Mouse (Mus musculus) G1E-ER4 (cell line): Measurements from ENCODE around the gene Slc44a4. TPM values are rescaled to one million over a fixed set of nuclear protein-coding genes. Genes with fewer than 3 reads are reported as not detected.

ENCODE experiments used
- GATA1 ChIP-seq: IDR thresholded peaks from one replicate; pipeline ENCODE4 v1.8.0; 2012; ENCODE audit warnings: low read length, inconsistent platforms
- polyA plus RNA-seq: library from polyadenylated mRNA; stranded (reverse); fragments of >175 nt; gene quantifications from 2 replicates; pipeline ENCODE4 v1.2.3, GENCODE M21; 2012

Slc44a4 gene
- polyA plus RNA-seq = not detected in 2 replicates

DNA sequence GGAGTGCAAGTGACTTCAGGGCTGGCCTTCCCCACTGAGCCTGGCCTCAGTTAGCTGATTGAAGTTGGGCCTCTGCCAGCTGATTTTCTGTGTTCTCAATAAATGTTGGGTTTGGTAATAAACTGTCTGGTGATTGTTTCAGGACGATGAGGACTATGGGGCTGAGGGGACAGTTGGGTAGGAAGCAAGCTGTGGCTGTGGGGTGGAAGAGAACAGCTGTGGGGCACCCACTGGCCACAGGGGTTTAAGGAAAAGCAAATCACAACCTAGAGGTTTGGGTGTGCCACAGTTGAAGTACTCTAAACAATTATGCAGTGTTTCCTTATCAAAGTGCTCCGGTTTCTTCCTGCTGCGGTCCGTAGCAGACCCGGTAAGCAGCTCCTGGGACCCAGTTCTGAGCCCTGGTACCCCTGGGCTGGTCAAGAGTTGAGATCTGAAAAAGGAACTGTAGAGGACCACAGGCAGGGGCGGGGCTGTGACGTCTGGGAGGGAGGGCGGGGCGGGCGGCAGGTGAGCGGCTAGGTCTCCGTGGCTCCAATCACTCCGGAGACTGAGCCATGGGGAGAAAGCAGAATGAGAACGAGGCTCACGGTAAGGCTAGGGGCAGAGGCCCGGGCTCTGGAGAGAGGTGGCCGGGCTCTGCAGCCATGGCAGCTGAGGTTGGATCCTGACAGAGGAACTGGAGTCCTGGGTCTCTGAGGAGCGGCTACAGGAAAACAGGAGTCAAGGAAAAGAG, at the start of gene Slc44a4:
Gene Slc44a4 (plus strand): TSS at position 537 of the 736 bp plus-strand sequence.
- no peak for TF ChIP-seq GATA1

DNA sequence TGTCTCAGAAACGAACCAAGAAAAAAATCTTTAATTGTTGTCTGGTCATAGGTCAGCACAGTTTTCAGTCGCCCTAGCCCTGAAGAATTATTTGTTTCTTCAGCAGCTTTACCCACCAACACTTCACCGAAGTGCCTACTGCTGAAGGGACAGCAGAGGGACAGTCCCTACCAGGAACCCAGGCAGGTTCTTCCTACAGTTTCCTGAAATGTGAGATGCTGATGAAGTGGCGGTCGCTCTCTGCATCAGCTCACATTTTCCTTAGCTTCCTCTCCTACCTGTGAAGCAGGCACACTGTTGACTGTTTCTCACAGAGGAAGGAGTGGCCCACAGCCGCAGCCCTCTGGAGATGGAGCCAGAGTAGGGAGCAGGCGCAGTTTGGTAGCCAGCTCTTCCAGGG, 48.3 kb upstream of the Slc44a4 start:
- TF ChIP-seq GATA1 = no peak

DNA sequence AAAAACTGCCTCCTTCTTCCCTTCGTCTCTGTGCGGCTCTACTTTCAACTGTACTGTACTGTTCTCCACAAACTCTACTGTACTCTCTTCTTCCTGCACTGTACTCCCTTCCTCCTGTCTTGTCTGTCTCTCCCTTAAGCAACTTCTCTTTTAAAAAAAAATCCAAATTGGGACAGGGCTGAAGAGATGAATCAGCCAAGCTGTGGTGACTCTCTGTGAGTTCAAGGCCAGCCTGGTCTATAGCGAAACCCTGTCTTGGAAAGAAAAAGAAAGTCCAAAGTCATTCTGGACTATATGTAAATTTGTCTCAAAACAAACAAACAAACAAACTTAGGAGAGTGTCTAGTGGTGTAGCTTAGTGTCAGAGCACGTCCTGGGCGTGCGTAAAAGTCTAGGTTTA, 39.9 kb upstream of the Slc44a4 start:
- no peak for TF ChIP-seq GATA1

DNA sequence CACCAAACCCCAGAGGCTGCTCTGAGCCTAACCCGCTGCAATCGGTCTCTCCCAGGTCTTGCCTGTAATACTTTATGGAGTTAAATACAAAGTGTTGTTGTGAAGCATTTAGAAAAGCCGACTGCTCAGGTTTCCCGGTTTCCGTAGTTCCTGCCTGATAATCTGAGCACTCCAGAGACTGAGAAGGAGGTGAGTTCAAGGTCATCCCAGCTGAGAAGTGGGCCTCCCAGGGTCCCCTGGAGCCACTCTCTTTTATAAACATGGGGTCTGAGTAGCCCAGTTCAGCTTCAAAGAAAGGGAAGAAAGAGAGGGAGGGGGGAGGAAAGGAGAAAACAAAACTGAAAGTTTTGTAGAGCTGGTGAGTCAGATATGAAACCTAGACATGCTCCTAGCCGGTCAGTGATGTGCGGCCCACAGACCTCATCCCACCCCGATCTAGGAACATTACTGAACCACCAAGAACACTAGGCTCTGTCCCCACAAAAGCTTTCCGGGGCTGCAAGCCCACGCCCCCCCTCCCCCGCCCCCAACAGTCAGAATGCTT, 34.9 kb upstream of the Slc44a4 start, which contains the start of gene Zbtb12:
Gene Zbtb12 (plus strand): TSS at position 148 of the 544 bp plus-strand sequence.
- no peak for TF ChIP-seq GATA1

DNA sequence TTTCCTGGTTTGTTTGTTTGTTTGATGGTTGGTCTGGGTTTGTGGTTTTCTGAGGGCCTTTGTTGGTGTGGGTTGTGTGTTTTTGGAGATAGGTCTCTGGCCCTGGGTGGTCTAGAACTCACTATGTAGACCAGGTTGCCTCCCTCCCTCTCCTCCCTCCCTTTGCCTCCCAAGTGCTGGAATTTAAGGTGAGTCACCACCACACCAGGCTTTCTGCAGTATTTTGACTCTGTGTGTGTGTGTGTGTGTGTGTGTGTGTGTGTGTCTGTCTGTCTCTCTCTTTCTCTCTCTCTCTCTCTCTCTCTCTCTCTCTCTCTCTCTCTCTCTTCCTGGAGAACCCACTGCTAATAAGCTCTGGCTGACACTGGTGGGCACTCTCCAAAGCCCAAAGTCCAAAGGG, 33.1 kb upstream of the Slc44a4 start:
- TF ChIP-seq GATA1 = no peak

DNA sequence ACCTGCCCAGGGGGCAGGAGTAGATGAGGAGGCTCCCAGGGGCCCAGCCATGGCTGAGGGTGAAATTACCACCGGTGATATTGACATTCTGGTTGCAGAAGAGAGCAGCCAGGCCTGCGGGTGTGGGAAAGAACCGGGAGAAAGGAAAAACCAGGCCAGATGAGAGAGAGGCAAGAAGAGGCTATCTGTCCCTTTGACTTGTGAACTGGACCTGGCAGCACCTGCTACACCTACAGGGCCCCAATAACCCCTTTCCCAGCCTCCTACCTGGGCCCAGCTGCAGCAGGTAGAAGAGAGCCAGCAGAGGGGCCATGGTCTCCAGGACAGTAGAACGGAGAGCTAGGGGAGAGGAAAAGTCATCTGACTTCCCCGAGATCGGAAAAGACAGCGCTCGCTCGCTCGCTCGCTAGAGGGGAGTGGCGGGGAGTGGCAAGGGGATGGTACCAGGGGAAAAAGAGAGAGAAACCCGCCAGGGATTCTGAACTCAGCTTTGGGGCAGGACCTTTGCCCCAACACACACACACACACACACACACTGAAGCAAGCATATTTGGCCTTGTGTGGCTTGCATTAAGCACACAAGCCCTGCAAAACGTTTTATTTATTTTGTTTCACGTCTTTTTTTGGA, 32.5 kb upstream of the Slc44a4 start, which contains the start of gene Gm20547:
Gene Gm20547 (minus strand): TSS at position 360 of the 628 bp plus-strand sequence.
- no peak for TF ChIP-seq GATA1

DNA sequence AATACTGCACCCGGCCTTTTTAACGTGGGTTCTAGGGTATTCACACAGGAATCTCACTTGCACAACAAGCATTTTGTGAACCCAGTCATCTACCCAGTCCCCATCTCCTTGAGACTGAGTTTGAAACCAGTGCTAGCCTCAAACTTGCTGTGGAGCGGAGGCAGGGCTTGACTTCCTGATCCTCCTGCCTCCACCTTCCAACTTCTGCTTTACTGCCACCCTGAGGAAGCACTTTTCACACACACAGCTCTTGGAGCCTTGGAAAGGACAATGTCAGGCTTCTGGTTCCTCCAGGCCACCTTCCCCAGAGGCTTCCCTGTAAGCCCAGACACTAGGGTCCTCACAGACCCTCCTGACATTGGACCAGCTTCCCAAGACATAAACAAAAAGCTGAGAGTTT, 30.9 kb upstream of the Slc44a4 start:
- TF ChIP-seq GATA1 = no peak

DNA sequence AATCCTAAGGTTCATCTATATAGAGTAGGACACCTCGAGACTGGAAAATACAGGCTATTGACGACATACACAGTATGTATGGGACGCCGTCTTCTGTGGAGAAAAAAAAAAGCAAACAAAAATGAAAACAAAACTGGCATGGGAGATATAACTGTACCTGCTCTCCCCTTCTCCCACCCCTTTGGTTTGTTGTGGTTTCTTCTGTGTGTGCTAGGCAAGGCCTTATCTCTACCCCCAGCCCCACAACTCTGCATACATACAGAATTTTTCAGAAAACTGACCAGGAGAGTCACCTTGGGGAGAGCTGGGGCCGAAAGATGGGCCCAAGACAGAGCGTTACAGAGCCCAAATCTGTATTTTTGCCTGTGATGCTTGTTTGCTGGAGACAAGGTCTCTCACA, 29.6 kb upstream of the Slc44a4 start:
- TF ChIP-seq GATA1 = no peak

DNA sequence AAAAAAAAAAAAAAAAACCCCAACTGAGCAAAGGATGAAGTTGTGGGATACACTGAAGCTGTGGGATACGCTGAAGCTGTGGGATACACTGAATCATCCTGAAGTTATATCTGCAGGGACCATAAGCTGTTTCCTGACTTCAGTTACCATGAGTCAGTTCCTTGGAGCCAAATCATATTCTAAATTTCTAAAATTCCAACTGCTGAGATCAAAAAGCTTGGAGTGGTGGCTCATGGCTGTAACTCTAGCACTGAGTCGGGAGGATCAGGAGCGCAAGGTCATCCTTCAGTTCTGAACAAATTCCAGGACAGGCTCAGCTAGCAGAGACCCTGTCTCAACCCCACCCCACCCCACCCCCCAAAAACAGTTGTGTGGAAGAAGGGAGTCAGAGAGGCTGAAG, 28.7 kb upstream of the Slc44a4 start:
- no peak for TF ChIP-seq GATA1

DNA sequence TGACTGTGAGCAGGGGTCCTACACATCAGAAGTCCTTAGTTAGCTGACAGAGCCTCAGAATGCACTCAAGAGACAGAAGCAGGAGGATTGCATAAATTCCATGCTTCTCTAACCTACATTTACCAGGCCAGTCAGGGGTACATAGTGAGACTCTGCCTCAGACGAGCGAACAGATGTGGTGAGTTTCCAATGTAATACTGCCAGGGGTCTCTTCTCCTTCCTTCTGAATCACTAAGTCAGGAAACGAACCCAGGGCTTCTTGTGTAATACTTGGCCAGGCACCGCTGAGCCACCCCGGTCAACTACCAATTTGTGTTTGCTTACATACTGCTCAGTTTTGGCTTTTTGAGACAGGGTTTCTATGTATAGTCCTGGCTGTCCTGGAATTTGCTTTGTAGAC, 26.3 kb upstream of the Slc44a4 start:
- TF ChIP-seq GATA1 = no peak

DNA sequence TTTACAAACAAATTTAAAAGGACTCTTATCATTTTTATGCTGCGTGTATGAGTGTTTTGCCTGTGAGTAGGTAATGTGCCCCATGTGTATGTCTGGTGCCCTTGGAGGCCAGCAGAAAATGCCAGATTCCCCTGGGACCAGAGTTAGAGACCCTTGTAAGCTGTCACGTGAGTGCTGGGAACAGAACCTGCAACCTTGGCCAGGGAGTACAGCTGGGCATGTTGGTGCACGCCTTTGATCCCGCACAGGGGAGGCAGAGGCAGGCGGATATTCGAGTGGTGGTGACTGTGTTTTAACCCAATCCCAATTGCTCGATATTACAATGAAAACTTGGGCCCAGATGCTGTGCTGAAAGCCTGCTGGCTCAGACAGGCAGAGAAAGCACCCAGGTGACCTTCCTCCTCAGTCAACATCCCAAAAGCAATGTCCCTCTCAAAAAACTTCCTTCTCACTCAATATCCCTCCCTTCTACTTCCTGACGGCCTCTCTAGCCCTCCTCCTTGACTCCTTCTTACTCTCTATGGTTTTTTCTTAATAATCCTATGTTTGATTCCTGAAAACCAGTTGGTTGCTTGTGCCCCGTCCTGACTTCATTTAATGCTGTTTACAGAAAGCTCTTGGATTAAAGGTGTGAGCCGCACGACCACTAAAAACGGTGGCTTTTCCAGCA, 24.1 kb upstream of the Slc44a4 start:
- TF ChIP-seq GATA1 = no peak

DNA sequence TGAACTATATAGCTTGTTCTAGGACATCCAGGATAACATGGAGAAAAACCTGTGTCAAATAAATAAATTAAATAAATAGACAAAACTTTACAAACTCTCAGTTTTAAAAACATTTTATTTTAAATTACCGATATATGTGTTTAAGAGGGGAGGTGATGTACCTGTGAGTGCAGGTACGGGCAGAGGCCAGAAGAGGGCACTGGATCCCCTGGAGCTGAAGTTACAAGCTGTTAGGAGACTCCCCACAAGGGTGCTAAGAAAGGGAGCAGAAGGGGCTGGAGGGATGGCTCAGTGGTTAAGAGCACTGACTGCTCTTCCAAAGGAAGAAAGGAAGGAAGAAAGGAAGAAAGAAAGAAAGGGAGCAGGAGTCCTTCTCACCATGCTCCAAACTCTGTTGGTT, 22.9 kb upstream of the Slc44a4 start:
- no peak for TF ChIP-seq GATA1

DNA sequence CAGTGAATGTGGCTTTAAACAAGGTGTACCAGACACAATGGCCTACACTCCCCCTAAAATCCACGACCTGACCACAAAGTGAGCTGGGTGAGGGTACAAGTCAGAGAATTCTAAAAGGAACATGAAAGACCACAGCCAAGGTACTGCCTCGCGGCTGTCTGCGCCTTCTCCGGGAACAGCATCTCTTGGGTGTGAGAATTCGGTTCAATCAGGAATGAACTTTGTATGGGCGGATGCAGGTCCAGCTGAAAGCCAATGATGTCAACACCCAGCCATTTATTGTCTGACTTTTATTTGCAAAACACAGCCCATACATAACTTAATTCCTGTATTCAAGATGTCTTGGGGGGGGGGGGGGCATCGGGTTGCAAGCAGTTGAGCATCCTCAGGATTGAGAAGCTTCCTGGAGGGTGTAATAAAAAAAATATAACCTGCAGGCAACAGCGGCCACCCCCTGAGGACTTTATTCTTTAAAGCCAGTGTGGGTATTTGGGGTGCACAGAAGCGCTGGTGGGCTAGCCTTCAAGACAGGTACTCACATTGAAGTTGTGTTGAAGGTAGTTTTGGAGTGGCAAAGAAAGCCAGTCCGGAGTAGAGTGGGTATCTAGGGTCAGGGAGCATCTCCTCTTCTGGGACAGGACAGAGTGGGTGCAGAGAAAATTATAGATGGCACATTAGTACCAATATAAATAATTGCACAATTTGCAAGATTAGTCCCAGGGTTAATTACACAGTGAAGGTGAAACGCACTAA, 21.0 kb upstream of the Slc44a4 start:
- no peak for TF ChIP-seq GATA1

DNA sequence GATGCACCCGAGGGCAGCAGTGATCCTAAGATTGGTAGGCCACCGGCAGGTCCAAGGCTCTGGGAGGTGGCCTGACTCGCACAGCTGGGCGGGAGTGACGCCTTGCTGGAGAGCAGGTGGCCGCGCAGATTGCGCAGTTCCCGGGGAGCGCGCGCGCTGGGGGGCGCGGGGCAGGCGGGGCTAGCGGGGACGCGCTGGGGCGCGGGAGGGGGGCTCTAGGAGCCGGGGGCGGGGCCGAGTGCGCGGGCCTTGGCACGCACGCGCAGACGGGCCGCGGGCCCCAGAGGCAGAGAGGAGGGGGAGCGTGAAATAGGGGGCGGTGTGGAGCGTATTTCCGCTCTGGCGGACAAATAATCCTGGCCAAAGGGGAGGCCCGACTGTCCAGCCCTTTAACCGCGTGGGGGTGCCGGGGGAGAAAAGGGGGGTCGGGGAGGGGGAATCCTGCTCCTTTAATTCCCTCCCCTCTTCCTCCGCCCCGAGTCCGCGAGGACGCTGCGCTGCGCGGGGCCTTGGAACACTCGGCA, 20.1 kb upstream of the Slc44a4 start:
- no peak for TF ChIP-seq GATA1
